Mouse (Mus musculus): ENCODE measurements around the gene Carmil1.

- TF ChIP-seq GATA1 (IDR thresholded peaks at IDR 0.05; ENCODE audit: low read length) (no peak), TAL1 (IDR thresholded peaks at IDR 0.05; ENCODE audit: low read length) (no peak)
Observed at GRCm38 (mm10) chr13:24311011-24311940, 30.7 kb upstream of the Carmil1 start.

All from erythroblast, embryonic 14.5 days (primary cell).